Mouse (Mus musculus) myocyte (in vitro differentiated cells): ENCODE measurements around the gene Igsf8. TPM values are rescaled to one million over a fixed set of nuclear protein-coding genes. Genes with fewer than 3 reads are reported as not detected.

ENCODE experiments used
- H3K27me3 ChIP-seq: one replicate; pipeline ENCODE4 v1.6.1; 2011; ENCODE audit not compliant: control insufficient read depth, insufficient read depth, insufficient read length
- H3K36me3 ChIP-seq: one replicate; pipeline ENCODE4 v1.6.1; 2011; ENCODE audit not compliant: control insufficient read depth, insufficient read depth
- H3K4me2 ChIP-seq: one replicate; pipeline ENCODE4 v1.6.1; 2011; ENCODE audit warnings: low read depth, control low read depth
- H3K4me3 ChIP-seq: one replicate; pipeline ENCODE4 v1.5.1; 2011; ENCODE audit warnings: mild to moderate bottlenecking, control low read depth, moderate library complexity
- H3K79me2 ChIP-seq: one replicate; pipeline ENCODE4 v1.6.1; 2011; ENCODE audit not compliant: control insufficient read depth, insufficient read depth
- H3ac ChIP-seq: one replicate; pipeline ENCODE4 v1.6.1; 2011; ENCODE audit not compliant: control insufficient read depth, insufficient read length
- CEBPB ChIP-seq: IDR thresholded peaks from 2 replicates; pipeline ENCODE4 v1.6.1; 2011; ENCODE audit warnings: mild to moderate bottlenecking, moderate library complexity; ENCODE audit not compliant: poor library complexity, insufficient read depth, severe bottlenecking
- E2F4 ChIP-seq: IDR thresholded peaks from one replicate; pipeline ENCODE4 v1.6.1; 2011; ENCODE audit warnings: mild to moderate bottlenecking, control low read depth, moderate library complexity; ENCODE audit not compliant: insufficient read depth
- MAX ChIP-seq: IDR thresholded peaks from one replicate; pipeline ENCODE4 v1.6.1; 2011; ENCODE audit warnings: low read depth, mild to moderate bottlenecking, control low read depth
- MYOD1 ChIP-seq, 3 experiments: IDR thresholded peaks; one replicate each; pipeline ENCODE4 v1.6.1; 2011; ENCODE audit warnings: control low read depth in 2 of 3, low read depth in 2 of 3, mild to moderate bottlenecking in 2 of 3, moderate library complexity in 1 of 3; ENCODE audit not compliant: insufficient read length in 2 of 3, control insufficient read depth in 1 of 3
- MYOG ChIP-seq, 3 experiments: IDR thresholded peaks; one replicate each; pipeline ENCODE4 v1.6.1; 2011; ENCODE audit warnings: control low read depth in 2 of 3, low read depth in 2 of 3, mild to moderate bottlenecking in 2 of 3; ENCODE audit not compliant: insufficient read length in 2 of 3, control insufficient read depth in 1 of 3, insufficient read depth in 1 of 3
- POLR2A ChIP-seq: IDR thresholded peaks from one replicate; pipeline ENCODE4 v1.6.1; 2011; ENCODE audit warnings: low read depth, mild to moderate bottlenecking, control low read depth, moderate library complexity; ENCODE audit not compliant: insufficient read length
- POLR2AphosphoS2 ChIP-seq: IDR thresholded peaks from one replicate; pipeline ENCODE4 v1.6.1; 2011; ENCODE audit warnings: low read depth, control low read depth; ENCODE audit not compliant: insufficient read length
- REST ChIP-seq: IDR thresholded peaks from one replicate; pipeline ENCODE4 v1.6.1; 2011; ENCODE audit warnings: mild to moderate bottlenecking, control low read depth, moderate library complexity; ENCODE audit not compliant: insufficient read depth, insufficient read length
- SRF ChIP-seq: IDR thresholded peaks from one replicate; pipeline ENCODE4 v1.6.1; 2011; ENCODE audit warnings: low read depth; ENCODE audit not compliant: control insufficient read depth, insufficient read length
- TCF12 ChIP-seq: IDR thresholded peaks from one replicate; pipeline ENCODE4 v1.6.1; 2011; ENCODE audit warnings: mild to moderate bottlenecking, control low read depth; ENCODE audit not compliant: poor library complexity, insufficient read depth, severe bottlenecking
- TCF3 ChIP-seq: IDR thresholded peaks from one replicate; pipeline ENCODE4 v1.6.1; 2011; ENCODE audit warnings: low read depth, control low read depth; ENCODE audit not compliant: insufficient read length
- USF1 ChIP-seq: IDR thresholded peaks from one replicate; pipeline ENCODE4 v1.6.1; 2011; ENCODE audit warnings: low read depth, mild to moderate bottlenecking, control low read depth, moderate library complexity
- polyA plus RNA-seq: library from polyadenylated mRNA; unstranded; fragments of >200 nt; fragmentation: generic; extraction: Trizol; gene quantifications from one replicate; pipeline ENCODE4 v1.2.1, GENCODE M21; 2012; ENCODE audit warnings: missing spikeins

Gene Igsf8
- polyA plus RNA-seq, 1 experiment, result 79.7 TPM

GRCm38 (mm10) chr1:172312768-172313561 is 51.5 kb downstream of the Igsf8 start:
- TF ChIP-seq TCF3, result no peak
- TF ChIP-seq POLR2A, result no peak
- TF ChIP-seq MYOD1 (IDR thresholded peaks at IDR 0.05; ENCODE audit: control insufficient read depth in 1 of 3, insufficient read length in 2 of 3, low read depth in 2 of 3), result no peak
- no peak for TF ChIP-seq E2F4
- no peak for TF ChIP-seq CEBPB
- no peak for TF ChIP-seq TCF12
- no peak for TF ChIP-seq MYOG (IDR thresholded peaks at IDR 0.05; ENCODE audit: control insufficient read depth in 1 of 3, insufficient read depth in 1 of 3, insufficient read length in 2 of 3, low read depth in 2 of 3)
- TF ChIP-seq REST, result no peak
- no peak for TF ChIP-seq POLR2AphosphoS2
- no peak for TF ChIP-seq USF1
- no peak for TF ChIP-seq SRF
- no peak for TF ChIP-seq MAX
- H3K4me3 ChIP-seq, result peak overlapping the region; percentile 54

GRCm38 (mm10) chr1:172313613-172314411 is 52.4 kb downstream of the Igsf8 start:
- TF ChIP-seq MYOD1 (IDR thresholded peaks at IDR 0.05; ENCODE audit: control insufficient read depth in 1 of 3, insufficient read length in 2 of 3, low read depth in 2 of 3) (no peak), POLR2AphosphoS2 (no peak), USF1 (no peak), MAX (no peak), CEBPB (no peak), E2F4 (no peak), MYOG (IDR thresholded peaks at IDR 0.05; ENCODE audit: control insufficient read depth in 1 of 3, insufficient read depth in 1 of 3, insufficient read length in 2 of 3, low read depth in 2 of 3) (no peak)
- H3K36me3 ChIP-seq, result no peaks in the 10 kb centered on the region
- peak overlapping the region; percentile 54 for H3K4me3 ChIP-seq
- no peaks in the 10 kb centered on the region for H3K79me2 ChIP-seq
- H3K27me3 ChIP-seq, result no peaks in the 10 kb centered on the region
- H3K4me2 ChIP-seq, result peak overlapping the region; percentile 94
- no peak overlapping the region for H3ac ChIP-seq

More at GRCm38 (mm10) chr1:172312768-172313561, 51.5 kb downstream of the Igsf8 start:
- H3K27me3 ChIP-seq, result no peaks in the 10 kb centered on the region
- H3K79me2 ChIP-seq, result no peaks in the 10 kb centered on the region
- H3K4me2 ChIP-seq, result peak overlapping the region; percentile 94
- H3ac ChIP-seq, result peak overlapping the region; percentile 11
- no peaks in the 10 kb centered on the region for H3K36me3 ChIP-seq

- H3K79me2 ChIP-seq, result no peaks in the 10 kb centered on the region
- no peaks in the 10 kb centered on the region for H3K27me3 ChIP-seq
- H3K4me2 ChIP-seq, result no peak overlapping the region
- no peak overlapping the region for H3K4me3 ChIP-seq
- H3ac ChIP-seq, result no peak overlapping the region
- no peaks in the 10 kb centered on the region for H3K36me3 ChIP-seq
- TF ChIP-seq MYOG (IDR thresholded peaks at IDR 0.05; ENCODE audit: control insufficient read depth in 1 of 3, insufficient read depth in 1 of 3, insufficient read length in 2 of 3, low read depth in 2 of 3), result peak in 1 of 3 experiments; percentile 46
- no peak for TF ChIP-seq MAX
- peak in 2 of 3 experiments; percentile 31 to 61 for TF ChIP-seq MYOD1 (IDR thresholded peaks at IDR 0.05; ENCODE audit: control insufficient read depth in 1 of 3, insufficient read length in 2 of 3, low read depth in 2 of 3)
- TF ChIP-seq POLR2AphosphoS2, result no peak
- no peak for TF ChIP-seq REST
These were observed 53.5 kb downstream of the Igsf8 start for GRCm38 (mm10) chr1:172314911-172315310.

GRCm38 (mm10) chr1:172317431-172317830 is 56.0 kb downstream of the Igsf8 start:
- Histone ChIP-seq H3K27me3 (no peaks in the 10 kb centered on the region), H3K4me2 (no peak overlapping the region), H3ac (no peak overlapping the region), H3K4me3 (no peak overlapping the region), H3K79me2 (no peaks in the 10 kb centered on the region), H3K36me3 (no peaks in the 10 kb centered on the region)
- no peak for TF ChIP-seq POLR2A
- TF ChIP-seq CEBPB, result no peak
- TF ChIP-seq TCF3, result no peak
- no peak for TF ChIP-seq SRF
- TF ChIP-seq MYOD1 (IDR thresholded peaks at IDR 0.05; ENCODE audit: control insufficient read depth in 1 of 3, insufficient read length in 2 of 3, low read depth in 2 of 3), result no peak
- no peak for TF ChIP-seq MYOG (IDR thresholded peaks at IDR 0.05; ENCODE audit: control insufficient read depth in 1 of 3, insufficient read depth in 1 of 3, insufficient read length in 2 of 3, low read depth in 2 of 3)
- TF ChIP-seq MAX, result no peak
- TF ChIP-seq POLR2AphosphoS2, result no peak
- TF ChIP-seq E2F4, result no peak
- TF ChIP-seq TCF12, result no peak
- TF ChIP-seq USF1, result no peak
